Mouse (Mus musculus) CH12.LX (cell line): ENCODE measurements at regions not wholly inside any gene's neighbourhood (a gene's known extent, or its start where the extent isn't known, plus 50 kb on each side); places are given as distances from the start of the nearest gene placed in this dataset.

Source experiments
- DNase-seq: peaks from one replicate; pipeline ENCODE4 v3.0.0-alpha.2; 2013; ENCODE audit errors: extremely low read depth
- H3K27ac ChIP-seq: 2 replicates; pipeline ENCODE4 v1.5.1; 2012; ENCODE audit warnings: low read depth, mild to moderate bottlenecking, control low read depth, moderate library complexity; ENCODE audit not compliant: insufficient read depth
- H3K27me3 ChIP-seq: replicated peaks from 2 replicates; pipeline ENCODE3; 2012; ENCODE audit warnings: inconsistent platforms
- H3K36me3 ChIP-seq, 2 experiments: replicated peaks in 1 of 2; 2 replicates each; pipeline versions ENCODE3 to v1.6.1; 2012; ENCODE audit warnings: inconsistent platforms in 1 of 2, low read length in 1 of 2, mild to moderate bottlenecking in 1 of 2, mixed read lengths in 1 of 2, moderate library complexity in 1 of 2; ENCODE audit not compliant: control insufficient read depth in 1 of 2, insufficient read depth in 1 of 2
- H3K4me1 ChIP-seq, 2 experiments: 2 replicates each; pipeline ENCODE4 v1.6.1; 2012; ENCODE audit warnings: inconsistent platforms in 1 of 2, moderate library complexity in 1 of 2; ENCODE audit not compliant: insufficient read depth in 2 of 2, control insufficient read depth in 1 of 2
- H3K4me2 ChIP-seq: 2 replicates; pipeline ENCODE4 v1.6.1; 2012; ENCODE audit warnings: low read depth, mild to moderate bottlenecking, control low read depth; ENCODE audit not compliant: poor library complexity, insufficient read depth, severe bottlenecking
- H3K4me3 ChIP-seq, 3 experiments: fragments of 150-350 bp in 1 of 3; sonication (generic) in 1 of 3; replicated peaks in 1 of 3; 2 replicates each; pipeline versions ENCODE3 to v1.5.1; 2011 to 2012; ENCODE audit warnings: low read depth in 2 of 3, low read length in 2 of 3, mild to moderate bottlenecking in 2 of 3, moderate library complexity in 2 of 3, control low read depth in 1 of 3, improper control_type of control experiment in 1 of 3, inconsistent platforms in 1 of 3, mixed read lengths in 1 of 3; ENCODE audit not compliant: poor library complexity in 1 of 3
- H3K79me2 ChIP-seq: replicated peaks from 2 replicates; pipeline ENCODE4 v1.6.1; 2012; ENCODE audit warnings: mild to moderate bottlenecking, moderate library complexity; ENCODE audit not compliant: control insufficient read depth, poor library complexity, insufficient read depth, severe bottlenecking; ENCODE audit errors: extremely low read depth
- H3K9ac ChIP-seq: 2 replicates; pipeline ENCODE4 v1.6.1; 2012; ENCODE audit warnings: low read depth, mild to moderate bottlenecking, control low read depth, moderate library complexity; ENCODE audit not compliant: insufficient read depth
- H3K9me3 ChIP-seq: replicated peaks from 2 replicates; pipeline ENCODE3; 2012; ENCODE audit warnings: low read length, inconsistent platforms, mixed read lengths
- BHLHE40 ChIP-seq: IDR thresholded peaks from 2 replicates; pipeline ENCODE4 v1.6.1; 2011; ENCODE audit warnings: mild to moderate bottlenecking, low read depth, low read length, improper control_type of control experiment
- CHD2 ChIP-seq: IDR thresholded peaks from 2 replicates; pipeline ENCODE4 v1.6.1; 2011; ENCODE audit warnings: low read length, improper control_type of control experiment
- CTCF ChIP-seq, 2 experiments: IDR thresholded peaks in 1 of 2; conservative IDR thresholded peaks in 1 of 2; 2 replicates each; pipeline ENCODE4 v1.5.1; 2011 to 2012; ENCODE audit warnings: low read depth in 2 of 2, low read length in 2 of 2, improper control_type of control experiment in 1 of 2, inconsistent platforms in 1 of 2, mild to moderate bottlenecking in 1 of 2, moderate library complexity in 1 of 2
- E2F4 ChIP-seq: IDR thresholded peaks from 2 replicates; pipeline ENCODE4 v1.6.1; 2011; ENCODE audit warnings: low read depth, low read length, improper control_type of control experiment; ENCODE audit not compliant: insufficient replicate concordance
- ELF1 ChIP-seq: IDR thresholded peaks from 2 replicates; pipeline ENCODE4 v1.6.1; 2014; ENCODE audit warnings: low read depth, mild to moderate bottlenecking, inconsistent platforms, low read length, improper control_type of control experiment
- ETS1 ChIP-seq: conservative IDR thresholded peaks from 2 replicates; pipeline ENCODE4 v1.6.1; 2012; ENCODE audit warnings: low read depth, mild to moderate bottlenecking, inconsistent platforms, low read length, improper control_type of control experiment, moderate library complexity
- JUN ChIP-seq: IDR thresholded peaks from 2 replicates; pipeline ENCODE4 v1.6.1; 2011; ENCODE audit warnings: low read depth, mild to moderate bottlenecking, low read length, improper control_type of control experiment, moderate library complexity; ENCODE audit not compliant: insufficient read depth
- JUND ChIP-seq: conservative IDR thresholded peaks from 2 replicates; pipeline ENCODE4 v1.6.1; 2011; ENCODE audit warnings: low read depth, low read length, improper control_type of control experiment
- KAT2A ChIP-seq: IDR thresholded peaks from 2 replicates; pipeline ENCODE4 v1.6.1; 2012; ENCODE audit warnings: low read length, improper control_type of control experiment, inconsistent platforms; ENCODE audit not compliant: insufficient replicate concordance
- MAFK ChIP-seq: IDR thresholded peaks from 2 replicates; pipeline ENCODE4 v1.6.1; 2011; ENCODE audit warnings: low read length, improper control_type of control experiment; ENCODE audit not compliant: insufficient replicate concordance
- MAZ ChIP-seq: IDR thresholded peaks from 2 replicates; pipeline ENCODE4 v1.6.1; 2012; ENCODE audit warnings: low read depth, mild to moderate bottlenecking, inconsistent platforms, low read length, improper control_type of control experiment, moderate library complexity
- NELFE ChIP-seq: IDR thresholded peaks from 2 replicates; pipeline ENCODE4 v1.6.1; 2011; ENCODE audit warnings: low read depth, low read length, improper control_type of control experiment
- NRF1 ChIP-seq: IDR thresholded peaks from 2 replicates; pipeline ENCODE4 v1.6.1; 2014; ENCODE audit warnings: low read depth, mild to moderate bottlenecking, inconsistent platforms, low read length, improper control_type of control experiment, moderate library complexity
- POLR2A ChIP-seq: IDR thresholded peaks from 2 replicates; pipeline ENCODE4 v1.6.1; 2011; ENCODE audit warnings: low read depth, mild to moderate bottlenecking, improper control_type of control experiment, low read length
- POLR2AphosphoS2 ChIP-seq: IDR thresholded peaks from 2 replicates; pipeline ENCODE4 v1.6.1; 2011; ENCODE audit warnings: low read depth, low read length, improper control_type of control experiment
- RAD21 ChIP-seq: IDR thresholded peaks from 2 replicates; pipeline ENCODE4 v1.6.1; 2011; ENCODE audit warnings: low read depth, mild to moderate bottlenecking, low read length, improper control_type of control experiment, moderate library complexity
- SMC3 ChIP-seq: IDR thresholded peaks from 2 replicates; pipeline ENCODE4 v1.6.1; 2011; ENCODE audit warnings: low read depth, low read length, improper control_type of control experiment
- TBP ChIP-seq: conservative IDR thresholded peaks from 2 replicates; pipeline ENCODE4 v1.6.1; 2011; ENCODE audit warnings: low read depth, low read length, improper control_type of control experiment
- TCF12 ChIP-seq: IDR thresholded peaks from 2 replicates; pipeline ENCODE4 v1.6.1; 2014; ENCODE audit warnings: low read depth, mild to moderate bottlenecking, inconsistent platforms, low read length, improper control_type of control experiment
- UBTF ChIP-seq: IDR thresholded peaks from 2 replicates; pipeline ENCODE4 v1.6.1; 2012; ENCODE audit warnings: low read depth, mild to moderate bottlenecking, inconsistent platforms, low read length, improper control_type of control experiment, moderate library complexity
- USF2 ChIP-seq: conservative IDR thresholded peaks from 2 replicates; pipeline ENCODE4 v1.6.1; 2011; ENCODE audit warnings: low read depth, low read length, improper control_type of control experiment
- ZMIZ1 ChIP-seq: IDR thresholded peaks from 2 replicates; pipeline ENCODE4 v1.6.1; 2012; ENCODE audit warnings: low read depth, mild to moderate bottlenecking, inconsistent platforms, low read length, improper control_type of control experiment
- ZNF384 ChIP-seq: IDR thresholded peaks from 2 replicates; pipeline ENCODE4 v1.6.1; 2012; ENCODE audit warnings: low read depth, low read length, improper control_type of control experiment, inconsistent platforms
- dilution Hi-C: fragments of 300-500 bp; cut with MboI; formaldehyde crosslinking; loops from 2 replicates; pipeline ENCODE4 v1.14.3; 2020; ENCODE audit warnings: low sequenced_read_pairs; ENCODE audit not compliant: extremely low pct_unique_long_range_greater_than_20kb, extremely low pct_ligation_motif_present
- in situ Hi-C: fragments of 300-500 bp; cut with MboI; formaldehyde crosslinking; loops from 3 replicates; pipeline ENCODE4 v1.14.3; 2019; ENCODE audit warnings: low sequenced_read_pairs, low pct_ligation_motif_present, low pct_unique_long_range_greater_than_20kb, mixed read lengths

DNA sequence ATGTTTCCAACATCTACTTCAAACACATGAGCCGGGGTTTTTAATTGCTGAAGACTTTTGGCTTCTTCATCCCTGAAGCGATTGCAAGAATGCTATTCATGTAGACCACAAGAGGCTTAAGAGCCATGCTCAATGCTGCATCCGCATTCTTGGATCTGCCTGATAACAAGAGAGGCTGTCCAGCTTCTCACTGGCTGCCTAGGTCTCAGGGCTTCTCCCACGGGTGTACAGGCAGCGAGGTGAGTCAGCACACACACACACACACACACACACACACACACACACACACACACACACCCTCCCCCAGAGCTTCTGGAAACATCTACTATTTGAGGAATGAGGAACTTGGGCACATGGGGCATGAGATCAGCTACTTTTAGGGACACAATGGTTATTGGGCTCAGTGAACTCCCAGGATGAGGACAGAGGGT lies 261.1 kb downstream of the Tgfb2 start:
- H3K9ac ChIP-seq, result no peak overlapping the region
- in situ Hi-C loops, result no loop called here
- no peaks in the 10 kb centered on the region for H3K27me3 ChIP-seq
- no peak overlapping the region for H3K4me3 ChIP-seq
- no peak for DNase-seq
- H3K27ac ChIP-seq, result no peak overlapping the region
- H3K9me3 ChIP-seq, result peaks cover 67% of the 10 kb centered on the region
- no peaks in the 10 kb centered on the region for H3K36me3 ChIP-seq
- no peak overlapping the region for H3K4me2 ChIP-seq
- H3K4me1 ChIP-seq, result no peaks in the 10 kb centered on the region
- no peak for TF ChIP-seq BHLHE40
- TF ChIP-seq UBTF, result no peak
- no peak for TF ChIP-seq CTCF (conservative IDR thresholded peaks at IDR 0.05 in 1 of 2, IDR thresholded peaks at IDR 0.05 in 1 of 2; ENCODE audit: low read depth in 2 of 2, low read length in 2 of 2)
- no peak for TF ChIP-seq JUN
- no peak for TF ChIP-seq POLR2AphosphoS2
- no peak for TF ChIP-seq SMC3
- TF ChIP-seq POLR2A, result no peak
- TF ChIP-seq TCF12, result no peak
- no peak for TF ChIP-seq KAT2A
- TF ChIP-seq MAZ, result no peak
- TF ChIP-seq ETS1, result no peak
- TF ChIP-seq RAD21, result no peak
- no peak for TF ChIP-seq ZNF384
- TF ChIP-seq TBP, result no peak
- no peak for TF ChIP-seq USF2
- no peak for TF ChIP-seq CHD2
- TF ChIP-seq MAFK, result no peak
- no peak for TF ChIP-seq NELFE
- no peak for TF ChIP-seq E2F4
- no peaks in the 10 kb centered on the region for H3K79me2 ChIP-seq
- dilution Hi-C loops, result no loop called here

DNA sequence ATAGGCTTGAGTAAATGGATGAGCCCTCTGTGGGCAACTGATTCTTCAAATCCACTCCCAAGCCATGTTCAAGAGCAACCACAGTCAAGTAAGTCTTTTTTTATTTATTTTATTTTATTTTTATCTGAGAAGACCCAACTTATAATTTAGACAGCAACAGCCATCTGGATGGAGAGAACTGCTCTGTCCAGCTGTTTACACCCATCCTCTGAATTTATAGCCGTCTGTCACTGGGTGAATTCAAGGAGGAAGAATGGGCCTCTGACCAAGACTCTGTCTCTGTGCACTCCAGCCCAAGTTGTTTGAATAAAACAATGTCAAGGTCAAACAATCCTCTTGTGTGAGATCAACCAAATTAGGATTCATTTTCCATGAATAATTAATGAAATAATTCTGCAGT lies 263.6 kb downstream of the Tgfb2 start:
- H3K4me1 ChIP-seq, result no peaks in the 10 kb centered on the region
- dilution Hi-C loops (no loop called here), in situ Hi-C loops (no loop called here)
- no peak overlapping the region for H3K4me3 ChIP-seq
- H3K9me3 ChIP-seq, result peaks cover 77% of the 10 kb centered on the region
- TF ChIP-seq MAFK (no peak), POLR2A (no peak), NRF1 (no peak), ZMIZ1 (no peak), UBTF (no peak), JUN (no peak), ELF1 (no peak), NELFE (no peak), JUND (no peak), ETS1 (no peak), E2F4 (no peak)
- no peak overlapping the region for H3K9ac ChIP-seq
- H3K27ac ChIP-seq, result no peak overlapping the region
- H3K4me2 ChIP-seq, result no peak overlapping the region
- no peaks in the 10 kb centered on the region for H3K79me2 ChIP-seq
- H3K27me3 ChIP-seq, result no peaks in the 10 kb centered on the region
- no peak for DNase-seq
- no peaks in the 10 kb centered on the region for H3K36me3 ChIP-seq
